Mouse (Mus musculus): ENCODE results near the gene Abcb6. TPM values are rescaled to one million over a fixed set of nuclear protein-coding genes. Genes with fewer than 3 reads are reported as not detected.
A peak's percentile ranks its signal among the peaks of the same experiment; 100 is the strongest.

Gene Abcb6
- total and polyA plus RNA-seq, 3 experiments, result 25.2 to 29.1 (median 26.6) TPM

GRCm38 (mm10) chr1:75222926-75223325 lies 42.7 kb upstream of the Abcb6 start:
- 66% methylated on average over 6 of the region's 6 CpGs for WGBS

GRCm38 (mm10) chr1:75221538-75221937 lies 41.3 kb upstream of the Abcb6 start:
- no peak for DNase-seq
- Histone ChIP-seq H3K9ac (ENCODE audit: low read depth, low read length) (no peak overlapping the region), H3K79me2 (replicated peaks; ENCODE audit: control insufficient read depth, insufficient read depth, low read length) (no peaks in the 10 kb centered on the region), H3K27me3 (ENCODE audit: control insufficient read depth, insufficient read depth, low read length) (no peaks in the 10 kb centered on the region), H3K27ac (no peak overlapping the region), H3K4me1 (ENCODE audit: control insufficient read depth, insufficient read depth, low read length) (peaks cover 2% of the 10 kb centered on the region), H3K4me3 (no peak overlapping the region), H3K36me3 (ENCODE audit: control insufficient read depth, insufficient read depth, low read length) (no peaks in the 10 kb centered on the region)
- intact Hi-C loops (cut with DNase I), result no loop called here
- TF ChIP-seq POLR2A (IDR thresholded peaks at IDR 0.05; ENCODE audit: insufficient read depth, low read depth, low read length), result no peak
- no peak for TF ChIP-seq CTCF (IDR thresholded peaks at IDR 0.05)
- no peak for TF ChIP-seq EP300 (IDR thresholded peaks at IDR 0.05; ENCODE audit: insufficient read depth, low read depth, low read length)
- WGBS, result 82% methylated on average over 3 of the region's 3 CpGs

More at GRCm38 (mm10) chr1:75222926-75223325, 42.7 kb upstream of the Abcb6 start:
- Histone ChIP-seq H3K79me2 (replicated peaks; ENCODE audit: control insufficient read depth, insufficient read depth, low read length) (no peaks in the 10 kb centered on the region), H3K27ac (no peak overlapping the region), H3K4me3 (no peak overlapping the region), H3K27me3 (ENCODE audit: control insufficient read depth, insufficient read depth, low read length) (no peaks in the 10 kb centered on the region), H3K4me1 (ENCODE audit: control insufficient read depth, insufficient read depth, low read length) (peaks cover 2% of the 10 kb centered on the region), H3K36me3 (ENCODE audit: control insufficient read depth, insufficient read depth, low read length) (no peaks in the 10 kb centered on the region), H3K9ac (ENCODE audit: low read depth, low read length) (no peak overlapping the region)
- intact Hi-C loops (cut with DNase I), result no loop called here
- DNase-seq, result no peak
- TF ChIP-seq POLR2A (IDR thresholded peaks at IDR 0.05; ENCODE audit: insufficient read depth, low read depth, low read length) (no peak), CTCF (IDR thresholded peaks at IDR 0.05) (no peak), EP300 (IDR thresholded peaks at IDR 0.05; ENCODE audit: insufficient read depth, low read depth, low read length) (no peak)

- Histone ChIP-seq H3K36me3 (ENCODE audit: control insufficient read depth, insufficient read depth, low read length) (peaks cover under 1% of the 10 kb centered on the region), H3K27me3 (ENCODE audit: control insufficient read depth, insufficient read depth, low read length) (no peaks in the 10 kb centered on the region), H3K9ac (ENCODE audit: low read depth, low read length) (peak within 1 kb of the TSS; percentile 90), H3K4me1 (ENCODE audit: control insufficient read depth, insufficient read depth, low read length) (peaks cover 2% of the 10 kb centered on the region), H3K79me2 (replicated peaks; ENCODE audit: control insufficient read depth, insufficient read depth, low read length) (no peaks in the 10 kb centered on the region), H3K27ac (peak within 1 kb of the TSS; percentile 88), H3K4me3 (peak within 1 kb of the TSS; percentile 62)
- TF ChIP-seq EP300 (IDR thresholded peaks at IDR 0.05; ENCODE audit: insufficient read depth, low read depth, low read length) (no peak), CTCF (IDR thresholded peaks at IDR 0.05) (peak; percentile 46; the same call in 1 of the 2 replicates), POLR2A (IDR thresholded peaks at IDR 0.05; ENCODE audit: insufficient read depth, low read depth, low read length) (no peak)
- intact Hi-C loops (cut with DNase I), result no loop called here
- WGBS, result 2% methylated on average over 34 of the region's 34 CpGs
- no peak for DNase-seq
Observed at GRCm38 (mm10) chr1:75219531-75219930, 39.3 kb upstream of the Abcb6 start, which contains the start of gene Tuba4a. Gene Tuba4a (minus strand): TSS chr1:75219865.

- TF ChIP-seq EP300 (IDR thresholded peaks at IDR 0.05; ENCODE audit: insufficient read depth, low read depth, low read length), result peak; percentile 71; the same call in 1 of the 2 replicates
- TF ChIP-seq POLR2A (IDR thresholded peaks at IDR 0.05; ENCODE audit: insufficient read depth, low read depth, low read length), result peak; percentile 99
- peak; percentile 55 for TF ChIP-seq CTCF (IDR thresholded peaks at IDR 0.05)
- Histone ChIP-seq H3K9ac (ENCODE audit: low read depth, low read length) (peak overlapping the region; percentile 90), H3K4me3 (peak overlapping the region; percentile 62), H3K27ac (peak overlapping the region; percentile 88), H3K27me3 (ENCODE audit: control insufficient read depth, insufficient read depth, low read length) (no peaks in the 10 kb centered on the region), H3K36me3 (ENCODE audit: control insufficient read depth, insufficient read depth, low read length) (peaks cover 5% of the 10 kb centered on the region), H3K79me2 (replicated peaks; ENCODE audit: control insufficient read depth, insufficient read depth, low read length) (no peaks in the 10 kb centered on the region), H3K4me1 (ENCODE audit: control insufficient read depth, insufficient read depth, low read length) (peaks cover 2% of the 10 kb centered on the region)
- intact Hi-C loops (cut with DNase I), result no loop called here
- DNase-seq, result peak; percentile 92 to 94
- WGBS, result under 1% methylated on average over 24 of the region's 24 CpGs
Observed at GRCm38 (mm10) chr1:75219078-75219477, 38.9 kb upstream of the Abcb6 start.

DNA sequence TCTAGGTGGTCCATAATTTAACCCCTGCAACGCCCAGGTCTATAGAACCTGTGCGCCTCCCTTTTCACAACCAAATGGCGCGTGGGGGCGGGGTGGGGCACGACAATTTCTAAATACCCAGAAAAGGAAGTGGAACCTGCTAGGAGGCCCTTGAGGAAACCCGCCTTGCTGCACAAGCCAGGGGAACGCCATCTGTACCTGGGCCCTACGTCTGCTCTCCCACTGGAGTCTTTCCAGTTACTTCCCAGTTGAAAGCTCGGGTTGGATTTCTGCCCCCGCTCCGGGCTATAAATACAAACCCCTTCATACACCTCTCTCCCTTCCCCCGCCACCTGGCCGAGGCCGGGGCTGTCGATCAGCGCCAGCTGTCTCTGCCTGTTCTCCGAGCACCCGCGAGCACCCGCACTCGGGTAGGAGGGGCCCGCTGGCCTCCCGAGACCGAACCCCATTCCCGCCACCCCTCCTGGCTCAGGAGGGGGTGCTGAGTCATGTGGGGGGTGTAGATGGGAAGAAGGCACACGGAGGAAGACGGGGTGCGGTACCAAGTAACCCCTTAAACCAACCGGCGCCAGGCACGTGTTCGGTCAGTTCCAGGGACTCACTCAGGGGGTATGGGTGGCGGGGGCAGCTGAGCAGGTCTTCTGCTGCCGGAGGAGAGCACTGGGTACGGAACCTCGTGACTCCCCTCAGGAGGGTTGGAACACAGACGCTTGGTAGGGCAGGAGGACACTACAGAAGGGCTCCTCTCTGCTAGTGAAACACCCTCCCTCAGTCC lies 38.2 kb upstream of the Abcb6 start:
- 1% methylated on average over 38 of the region's 38 CpGs for WGBS
- Histone ChIP-seq H3K4me1 (ENCODE audit: control insufficient read depth, insufficient read depth, low read length) (peaks cover 4% of the 10 kb centered on the region), H3K36me3 (ENCODE audit: control insufficient read depth, insufficient read depth, low read length) (peaks cover 11% of the 10 kb centered on the region), H3K79me2 (replicated peaks; ENCODE audit: control insufficient read depth, insufficient read depth, low read length) (no peaks in the 10 kb centered on the region), H3K9ac (ENCODE audit: low read depth, low read length) (peak overlapping the region; percentile 90), H3K4me3 (peak overlapping the region; percentile 62), H3K27me3 (ENCODE audit: control insufficient read depth, insufficient read depth, low read length) (no peaks in the 10 kb centered on the region), H3K27ac (peak overlapping the region; percentile 88)
- TF ChIP-seq POLR2A (IDR thresholded peaks at IDR 0.05; ENCODE audit: insufficient read depth, low read depth, low read length) (peak; percentile 44; the same call in 1 of the 2 replicates), EP300 (IDR thresholded peaks at IDR 0.05; ENCODE audit: insufficient read depth, low read depth, low read length) (no peak), CTCF (IDR thresholded peaks at IDR 0.05) (no peak)
- intact Hi-C loops (cut with DNase I), result loop anchor here (1.0 kb wide), 1 partner anchor 18 kb away; the partner anchor contains the start of gene Dnajb2
- peak; percentile 77 to 83 for DNase-seq

GRCm38 (mm10) chr1:75217893-75218226 lies 37.7 kb upstream of the Abcb6 start:
- peak in 1 of 2 experiments; percentile 23 for DNase-seq
- H3K27me3 ChIP-seq (ENCODE audit: control insufficient read depth, insufficient read depth, low read length), result no peaks in the 10 kb centered on the region
- H3K4me1 ChIP-seq (ENCODE audit: control insufficient read depth, insufficient read depth, low read length), result peaks cover 5% of the 10 kb centered on the region
- no peak for TF ChIP-seq POLR2A (IDR thresholded peaks at IDR 0.05; ENCODE audit: insufficient read depth, low read depth, low read length)
- TF ChIP-seq CTCF (IDR thresholded peaks at IDR 0.05), result no peak
- peaks cover 14% of the 10 kb centered on the region for H3K36me3 ChIP-seq (ENCODE audit: control insufficient read depth, insufficient read depth, low read length)
- intact Hi-C loops (cut with DNase I), result loop anchor here (1.0 kb wide), 1 partner anchor 18 kb away; the partner anchor contains the start of gene Dnajb2
- peak overlapping the region; percentile 62 for H3K4me3 ChIP-seq
- WGBS, result 3% methylated on average over 6 of the region's 6 CpGs
- peak overlapping the region; percentile 78 for H3K9ac ChIP-seq (ENCODE audit: low read depth, low read length)
- H3K27ac ChIP-seq, result peak overlapping the region; percentile 88
- no peaks in the 10 kb centered on the region for H3K79me2 ChIP-seq (replicated peaks; ENCODE audit: control insufficient read depth, insufficient read depth, low read length)
